Mouse (Mus musculus): ENCODE measurements around the gene Cpsf4l.
A peak's percentile ranks its signal among the peaks of the same experiment; 100 is the strongest.

Gene Cpsf4l

GRCm38 (mm10) chr11:113699643-113700042 is 10.2 kb downstream of the Cpsf4l start:
- no peak for DNase-seq (ENCODE audit: low spot score)

- DNase-seq (ENCODE audit: low spot score) = no peak
These were observed 11.7 kb downstream of the Cpsf4l start for GRCm38 (mm10) chr11:113698013-113698545.

- DNase-seq (ENCODE audit: low spot score) = no peak
These were observed 12.2 kb downstream of the Cpsf4l start for GRCm38 (mm10) chr11:113697571-113697970.

- DNase-seq (ENCODE audit: low spot score) = no peak
These were observed 18.0 kb downstream of the Cpsf4l start for GRCm38 (mm10) chr11:113691851-113692250.

DNA sequence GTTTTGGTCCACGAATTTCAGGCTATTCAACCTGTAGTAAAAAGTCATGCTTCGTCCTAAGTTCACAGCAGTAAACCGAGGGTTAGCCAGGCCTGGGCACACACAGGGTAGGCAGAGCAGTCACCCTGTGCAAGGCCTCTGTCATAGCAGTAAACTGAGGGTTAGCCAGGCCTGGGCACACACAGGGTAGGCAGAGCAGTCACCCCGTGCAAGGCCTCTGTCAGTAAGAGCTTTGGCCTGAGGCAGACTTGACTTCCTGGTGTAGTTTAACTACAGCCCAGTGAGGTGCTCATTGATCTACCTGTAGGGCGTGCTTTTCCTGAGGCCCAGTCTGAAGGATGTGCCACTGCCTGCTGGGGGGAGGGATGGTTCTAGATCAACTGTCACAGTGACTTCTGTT is 18.5 kb downstream of the Cpsf4l start:
- DNase-seq (ENCODE audit: low spot score) = no peak

DNA sequence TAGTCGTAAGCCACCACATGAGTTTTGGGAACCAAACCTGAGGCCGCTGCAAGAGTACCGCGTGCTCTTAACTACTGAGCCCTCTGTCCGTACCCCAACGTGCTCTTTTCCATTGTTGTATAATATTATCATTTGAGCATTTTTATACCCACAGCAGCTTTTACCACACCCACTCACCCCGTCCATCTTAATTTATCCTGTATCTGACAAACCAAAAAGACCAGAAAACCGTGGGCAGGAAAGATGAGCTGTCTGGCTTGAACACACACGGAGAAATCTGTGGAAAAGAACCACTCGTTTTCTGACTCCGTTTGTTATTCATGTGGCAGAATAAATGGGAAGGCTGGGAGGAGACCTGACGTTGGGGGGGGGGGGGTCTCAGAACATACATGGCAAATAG is 19.3 kb downstream of the Cpsf4l start:
- no peak for DNase-seq (ENCODE audit: low spot score)

- peak; percentile 74 for DNase-seq (ENCODE audit: low spot score)
These were observed 22.8 kb downstream of the Cpsf4l start for GRCm38 (mm10) chr11:113687031-113687430.

DNA sequence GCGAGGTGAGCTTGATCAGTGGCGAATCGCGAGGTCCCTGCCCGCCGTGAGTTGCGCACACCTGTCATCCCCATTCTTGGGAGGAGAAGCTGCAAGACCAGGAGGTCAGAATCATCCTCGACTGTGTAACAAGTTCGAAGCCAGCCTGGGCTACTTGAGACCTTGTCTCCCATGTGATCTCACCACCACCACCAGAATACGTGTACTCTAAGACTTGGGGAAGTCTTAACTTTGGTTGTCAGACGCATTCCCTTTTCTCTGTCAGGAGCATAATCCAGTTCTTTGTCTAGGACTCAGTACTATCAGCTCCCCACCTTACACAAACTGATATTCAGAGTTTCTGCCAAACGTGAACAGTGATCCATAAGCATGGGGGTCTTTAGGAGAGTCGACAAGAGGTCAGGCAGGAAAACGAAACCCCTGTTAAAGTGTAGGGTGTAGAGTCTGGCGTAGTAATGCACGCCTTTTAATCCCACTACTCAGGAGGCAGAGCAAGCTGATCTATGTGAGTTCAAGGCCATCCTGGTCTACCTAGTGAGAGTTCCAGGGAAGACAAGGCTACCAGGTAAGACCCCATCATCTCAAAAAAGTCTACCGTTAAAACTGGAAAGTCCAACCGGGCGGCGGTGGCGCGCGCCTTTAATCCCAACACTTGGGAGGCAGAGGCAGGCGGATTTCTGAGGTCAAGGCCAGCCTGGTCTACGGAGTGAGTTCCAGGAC is 24.9 kb downstream of the Cpsf4l start:
- no peak for DNase-seq (ENCODE audit: low spot score)

DNA sequence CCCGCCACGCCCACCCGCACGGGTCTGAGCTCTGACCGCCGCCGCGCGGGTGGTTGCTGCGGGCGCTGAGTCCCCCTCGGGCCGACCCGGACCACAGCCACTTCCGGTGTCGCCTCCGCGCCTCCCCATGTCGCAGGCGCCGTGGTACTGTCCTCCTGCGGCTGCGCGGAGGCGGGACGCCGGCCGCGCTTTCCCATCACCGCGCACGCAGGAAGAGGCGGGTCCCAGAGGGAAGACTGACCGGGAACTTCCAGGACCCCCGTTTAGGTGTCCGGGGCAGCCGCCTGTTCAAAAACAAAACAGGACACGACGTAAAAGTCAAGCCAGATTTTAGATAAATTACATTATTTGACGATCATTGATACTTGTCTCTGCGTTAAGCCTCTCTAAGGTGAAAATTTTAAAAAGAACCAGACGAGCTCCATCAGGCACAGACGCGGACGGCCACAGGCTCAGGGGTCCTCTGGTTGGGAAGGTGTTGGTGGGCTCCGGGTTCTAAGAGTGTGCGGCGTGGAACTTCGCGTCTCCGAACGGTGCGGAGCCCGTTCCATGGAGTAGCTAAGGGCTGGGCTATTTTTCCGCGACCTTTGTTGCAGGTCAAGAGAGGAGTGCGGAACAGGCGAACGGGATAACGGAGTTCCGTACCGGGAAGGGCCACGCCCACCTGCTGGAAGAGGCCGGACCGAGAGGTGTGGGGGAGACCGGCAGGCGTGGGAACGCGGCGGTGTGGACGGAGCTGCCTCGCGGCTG is 25.7 kb downstream of the Cpsf4l start, which contains the start of the genes Fam104a and D11Wsu47e:
TSS of gene Fam104a (minus strand) at position 199 of the 750 bp plus-strand sequence.
TSS of gene D11Wsu47e (plus strand) at position 456 of the 750 bp plus-strand sequence.
- peak; percentile 97 for DNase-seq (ENCODE audit: low spot score)

GRCm38 (mm10) chr11:113683627-113683956 is 26.2 kb downstream of the Cpsf4l start:
- DNase-seq (ENCODE audit: low spot score) = no peak

- DNase-seq (ENCODE audit: low spot score) = peak; percentile 75
These were observed 26.8 kb downstream of the Cpsf4l start for GRCm38 (mm10) chr11:113682897-113683626.

- DNase-seq (ENCODE audit: low spot score) = no peak
These were observed 27.8 kb downstream of the Cpsf4l start for GRCm38 (mm10) chr11:113681979-113682378.

DNA sequence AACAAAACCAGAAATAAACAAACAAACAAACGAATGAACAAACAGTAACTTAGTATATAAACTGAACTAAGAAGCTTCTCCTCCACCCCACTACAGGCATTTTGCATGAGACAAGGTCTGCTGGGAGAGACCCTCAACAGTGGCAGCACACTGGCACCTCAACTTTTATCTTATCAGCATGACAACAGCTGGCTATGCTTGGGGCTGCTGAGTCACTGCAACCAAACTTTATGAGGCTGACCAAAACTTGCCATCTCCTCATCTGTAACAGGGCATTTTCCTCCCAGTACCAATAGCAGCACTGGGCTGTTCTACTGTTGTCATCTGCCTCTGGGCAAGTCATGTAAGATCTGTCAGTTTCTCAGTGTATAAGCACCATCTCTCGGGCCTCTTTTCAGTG is 28.9 kb downstream of the Cpsf4l start:
- no peak for DNase-seq (ENCODE audit: low spot score)

DNA sequence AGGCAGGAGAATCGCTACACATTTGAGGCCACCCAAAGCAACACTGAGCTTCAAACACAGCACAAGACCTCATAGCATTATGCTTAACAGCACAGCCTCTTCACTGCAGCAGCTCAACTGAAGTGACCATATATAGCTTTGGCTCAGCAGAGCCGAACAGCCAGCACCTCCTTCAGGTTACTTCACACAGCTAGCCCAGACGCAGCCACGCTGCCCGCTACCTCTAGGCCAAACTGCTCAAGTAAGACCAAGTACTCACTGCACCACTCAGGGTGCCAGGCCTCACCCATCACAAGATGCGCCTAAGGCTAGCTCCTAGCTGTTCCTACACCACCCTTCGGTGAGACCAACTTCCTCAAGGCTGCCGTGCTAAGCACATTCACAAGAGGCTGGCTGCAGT is 31.4 kb downstream of the Cpsf4l start:
- no peak for DNase-seq (ENCODE audit: low spot score)

- DNase-seq (ENCODE audit: low spot score) = no peak
These were observed 32.4 kb downstream of the Cpsf4l start for GRCm38 (mm10) chr11:113677378-113677777.

GRCm38 (mm10) chr11:113676847-113677246 is 33.0 kb downstream of the Cpsf4l start:
- no peak for DNase-seq (ENCODE audit: low spot score)

- no peak for DNase-seq (ENCODE audit: low spot score)
These were observed 35.2 kb downstream of the Cpsf4l start for GRCm38 (mm10) chr11:113674595-113674994.

DNA sequence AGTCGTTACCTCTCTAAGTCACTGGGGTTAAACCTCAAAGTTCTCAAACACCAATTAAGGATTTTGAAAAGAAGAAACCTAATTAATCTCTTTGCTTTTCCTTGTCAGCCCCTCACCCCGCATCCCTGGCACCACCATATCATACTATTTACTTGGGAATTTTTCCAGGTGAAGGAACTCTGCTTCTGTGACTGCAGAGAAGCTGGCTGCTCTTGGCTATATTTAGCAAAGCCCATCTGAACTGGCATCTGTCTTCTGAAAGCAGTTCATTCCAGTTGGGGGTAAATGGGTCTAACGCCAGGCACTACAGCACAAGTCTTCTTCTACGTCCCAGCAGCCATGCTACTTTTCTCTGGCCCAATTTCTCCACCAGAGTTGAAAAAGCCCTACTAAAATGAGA is 36.2 kb downstream of the Cpsf4l start:
- no peak for DNase-seq (ENCODE audit: low spot score)

GRCm38 (mm10) chr11:113669711-113670110 is 40.1 kb downstream of the Cpsf4l start:
- no peak for DNase-seq (ENCODE audit: low spot score)

- DNase-seq (ENCODE audit: low spot score) = no peak
These were observed 41.0 kb downstream of the Cpsf4l start for GRCm38 (mm10) chr11:113668857-113669256.

DNA sequence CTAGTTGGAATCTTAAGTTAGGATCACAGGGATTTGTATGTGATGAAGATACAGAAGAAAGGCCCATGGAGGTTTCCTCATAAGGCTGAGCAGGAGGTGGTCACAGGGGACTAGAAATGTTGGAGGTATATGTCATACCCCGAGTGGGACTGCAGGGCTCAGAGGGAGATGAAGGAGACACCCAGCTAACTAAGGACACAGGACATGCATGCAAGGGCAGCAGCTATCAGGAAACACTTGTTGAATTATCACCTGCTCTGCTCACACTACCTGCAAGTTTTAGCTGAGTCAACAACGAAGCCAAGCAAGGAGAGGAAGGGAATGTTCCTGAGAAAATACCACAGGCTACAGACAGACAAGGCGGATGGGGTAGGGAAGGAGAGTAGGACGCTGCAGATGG is 42.1 kb downstream of the Cpsf4l start:
- no peak for DNase-seq (ENCODE audit: low spot score)

- DNase-seq (ENCODE audit: low spot score) = no peak
These were observed 42.7 kb downstream of the Cpsf4l start for GRCm38 (mm10) chr11:113667122-113667521.

DNA sequence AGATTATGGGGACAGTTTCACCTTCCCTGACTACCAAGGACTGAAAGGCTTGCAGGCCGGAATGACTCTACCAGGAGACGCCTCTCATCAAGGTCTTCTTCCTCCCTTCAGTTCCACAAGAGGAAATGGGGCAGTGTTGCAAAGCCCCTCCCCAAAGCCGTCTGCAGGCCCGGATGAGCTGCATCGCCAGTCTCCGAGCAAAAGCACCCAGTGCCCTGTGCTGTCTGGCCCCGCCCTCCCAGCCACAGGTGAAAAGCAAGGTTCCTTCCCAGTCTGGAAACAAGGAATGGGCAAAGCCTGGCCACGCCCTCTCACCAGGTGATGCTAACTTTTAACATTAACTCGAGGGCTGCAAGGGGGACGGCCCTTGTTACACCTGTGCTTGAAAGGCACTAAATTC is 43.2 kb downstream of the Cpsf4l start:
- DNase-seq (ENCODE audit: low spot score) = no peak

Data from embryo, embryonic 10.5 days (tissue).